Mouse (Mus musculus) lung, adult 10 weeks (tissue): ENCODE results near the gene Tmem95. TPM values are rescaled to one million over a fixed set of nuclear protein-coding genes. Genes with fewer than 3 reads are reported as not detected.

ENCODE experiments used
- polyA plus RNA-seq: library from polyadenylated mRNA; stranded (reverse); fragments of 350-450 nt; fragmentation: Illumina TruSeq; extraction: RNeasy Lipid Tissue Mini Kit (QIAGEN cat#74804); gene quantifications from one replicate; pipeline ENCODE4 v1.2.3, GENCODE M21; 2014; ENCODE audit warnings: low read depth, low replicate concordance; ENCODE audit not compliant: insufficient read depth

Gene Tmem95
- not detected for polyA plus RNA-seq

DNA sequence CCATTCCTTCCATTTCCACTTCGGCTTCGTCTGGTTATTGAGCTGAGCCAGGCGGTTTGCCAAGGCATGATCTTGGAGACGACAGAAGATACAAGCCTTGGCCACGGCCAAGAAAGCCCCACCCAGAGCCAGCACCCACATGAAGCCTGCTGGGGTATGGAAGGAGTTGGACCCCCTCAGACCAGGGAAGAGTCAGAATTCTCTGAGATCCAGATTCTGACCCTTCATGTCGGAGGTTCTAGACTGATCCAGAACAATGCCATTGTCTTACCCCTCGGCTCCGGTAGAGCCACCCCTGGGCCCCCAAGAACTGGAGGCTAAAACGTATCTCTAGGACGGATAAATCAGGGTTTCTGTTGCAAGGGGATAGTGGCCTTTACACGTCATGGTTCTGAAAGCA, at the start of gene Tmem95:
Gene Tmem95, minus strand, starts transcription at position 141 of the 400 bp plus-strand sequence.

DNA sequence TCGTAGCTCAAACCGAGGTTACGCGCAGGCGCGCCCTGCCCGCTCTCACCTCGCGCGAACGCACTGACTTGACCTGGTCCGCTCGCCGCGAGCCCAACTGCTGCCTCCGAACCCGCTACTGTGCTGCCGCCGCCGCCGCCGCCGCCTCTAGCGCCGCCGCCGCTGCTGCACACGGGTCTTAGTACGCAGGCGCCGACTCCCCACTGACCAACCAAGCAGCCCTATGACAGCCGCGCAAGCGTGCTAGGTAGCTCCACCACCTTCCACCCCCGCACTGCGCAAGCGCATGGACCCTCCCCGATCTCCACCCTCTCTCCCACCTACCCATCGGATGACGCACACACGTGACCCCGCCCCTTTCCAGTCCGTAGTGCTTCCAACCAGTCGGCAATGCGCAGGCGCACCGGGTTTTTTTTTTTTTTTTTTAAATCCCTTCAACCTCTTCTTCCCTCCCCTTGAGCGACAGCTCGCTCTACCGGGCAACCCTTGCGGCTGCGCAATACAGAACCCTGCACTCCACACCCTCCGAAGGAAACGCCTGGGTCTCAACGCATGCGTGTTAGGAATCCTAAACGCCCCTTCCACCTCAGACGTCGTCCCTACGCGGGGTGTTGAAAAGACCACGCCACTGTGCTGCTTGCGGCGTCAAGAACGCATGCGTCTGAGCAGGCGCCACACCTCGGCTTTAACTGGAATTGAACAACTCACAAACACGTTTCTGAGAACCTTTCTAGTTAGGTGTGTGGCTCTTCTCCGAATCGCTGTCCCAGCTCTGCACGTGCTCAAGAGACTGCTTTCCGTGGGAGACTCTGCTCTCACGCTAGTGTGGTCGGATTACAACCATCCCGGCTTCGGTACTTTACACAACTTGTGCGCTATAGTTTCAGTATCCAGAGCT, 43.5 kb upstream of the Tmem95 start, which contains the start of gene Eif5a:
Gene Eif5a, minus strand, starts transcription at position 845 of the 898 bp plus-strand sequence.

DNA sequence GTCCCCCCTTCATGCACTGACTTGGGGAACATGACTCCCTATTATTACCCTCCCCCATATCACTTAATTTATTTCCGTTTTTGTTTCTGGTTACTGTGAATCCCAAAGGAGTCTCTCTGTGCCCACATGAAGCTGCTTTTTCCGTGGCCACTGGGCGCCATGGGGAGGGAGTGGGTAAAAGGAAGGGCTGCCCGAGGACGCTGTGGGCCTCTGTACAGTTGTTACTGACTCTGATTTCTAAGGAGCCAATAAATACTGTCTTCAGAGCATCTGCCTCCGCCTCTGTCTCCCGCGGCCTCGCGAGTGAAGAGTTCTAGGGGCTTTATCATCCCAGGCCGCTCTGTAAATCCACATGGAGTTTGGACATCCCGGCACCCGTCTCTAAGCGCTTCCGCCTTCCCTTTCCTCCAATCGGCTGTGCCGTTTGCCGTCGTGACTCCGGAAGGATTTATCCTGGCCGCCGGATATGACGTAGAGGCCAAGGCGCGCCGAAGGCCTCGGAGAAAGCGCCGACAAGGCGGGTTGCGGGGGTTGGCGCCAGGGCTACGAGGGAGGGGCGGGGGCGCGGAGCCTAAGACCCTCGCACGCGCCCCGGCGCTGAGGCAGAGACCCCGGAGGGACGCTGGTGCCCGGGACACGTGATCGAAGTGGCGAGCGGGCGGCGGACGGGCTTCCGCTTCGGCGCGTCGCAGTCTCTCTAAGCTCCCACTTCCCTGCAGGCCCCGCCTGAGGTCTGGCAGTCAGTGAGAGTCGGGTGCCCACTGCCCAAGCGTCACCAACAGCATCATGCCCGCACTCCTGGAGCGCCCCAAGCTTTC, 35.9 kb upstream of the Tmem95 start, which contains the start of gene Gps2:
Gene Gps2, plus strand, starts transcription at position 335 of the 818 bp plus-strand sequence.

GRCm38 (mm10) chr11:69900471-69901405, 22.9 kb upstream of the Tmem95 start, which contains the start of the genes 2810408A11Rik and Neurl4:
TSS of gene 2810408A11Rik (minus strand) at chr11:69900987.
TSS of gene Neurl4 (plus strand) at chr11:69901072.

GRCm38 (mm10) chr11:69895291-69895690, 17.5 kb upstream of the Tmem95 start, which contains the start of gene Acap1:
TSS of gene Acap1 (minus strand) at chr11:69895539.

GRCm38 (mm10) chr11:69880853-69881603, 3.2 kb upstream of the Tmem95 start, which contains the start of gene Kctd11:
TSS of gene Kctd11 (minus strand) at chr11:69881406.

GRCm38 (mm10) chr11:69858113-69858998, 19.5 kb downstream of the Tmem95 start, which contains the start of gene Tnk1:
TSS of gene Tnk1 (minus strand) at chr11:69858730.

GRCm38 (mm10) chr11:69846198-69846680, 31.6 kb downstream of the Tmem95 start, which contains the start of gene Plscr3:
TSS of gene Plscr3 (plus strand) at chr11:69846376.

GRCm38 (mm10) chr11:69837952-69838713, 39.7 kb downstream of the Tmem95 start, which contains the start of gene Tmem256:
TSS of gene Tmem256 (plus strand) at chr11:69838514.

DNA sequence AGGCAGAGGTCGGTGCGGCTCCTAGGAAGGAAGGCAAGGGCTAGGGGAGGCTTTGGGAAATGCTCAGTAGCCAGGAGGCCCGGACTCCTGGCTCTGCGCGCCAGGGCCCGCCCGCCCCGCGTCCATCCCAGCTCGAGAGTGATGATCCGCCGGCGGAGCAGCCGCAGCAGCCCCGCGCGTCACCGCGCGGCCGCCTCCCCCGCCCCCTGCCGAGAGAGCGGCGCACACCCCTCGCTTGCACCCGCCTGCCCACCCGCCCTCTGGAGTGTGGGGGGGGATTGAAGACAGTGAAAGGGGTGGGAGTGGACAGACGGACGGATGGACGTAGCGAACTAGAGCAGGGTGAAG, 40.2 kb downstream of the Tmem95 start, which contains the start of gene Nlgn2:
Gene Nlgn2, minus strand, starts transcription at position 181 of the 348 bp plus-strand sequence.

Other genes starting within 250 kb of the Tmem95 start
- 39.7 TPM for gene Fxr2, start 245.0 kb downstream of the Tmem95 start, polyA plus RNA-seq
- gene Sox15, start 222.7 kb downstream of the Tmem95 start, polyA plus RNA-seq, result not detected
- 53.4 TPM for gene Mpdu1, start 215.4 kb downstream of the Tmem95 start, polyA plus RNA-seq
- gene Cd68, start 211.9 kb downstream of the Tmem95 start, polyA plus RNA-seq, result 44.2 TPM
- gene Eif4a1, start 205.6 kb downstream of the Tmem95 start, polyA plus RNA-seq, result 289 TPM
- gene Senp3, start 195.9 kb downstream of the Tmem95 start, polyA plus RNA-seq, result 47.0 TPM
- 23.3 TPM for gene Tnfsf13, start 192.2 kb downstream of the Tmem95 start, polyA plus RNA-seq
- 48.4 TPM for gene Tnfsf12, start 182.2 kb downstream of the Tmem95 start, polyA plus RNA-seq
- gene Tnfsfm13, start 181.9 kb downstream of the Tmem95 start, polyA plus RNA-seq, result 24.8 TPM
- 16.2 TPM for gene Polr2a, start 119.4 kb downstream of the Tmem95 start, polyA plus RNA-seq
- 0.85 TPM for gene Slc35g3, start 116.0 kb downstream of the Tmem95 start, polyA plus RNA-seq
- 25.6 TPM for gene Zbtb4, start 112.1 kb downstream of the Tmem95 start, polyA plus RNA-seq
- 10.1 TPM for gene Chrnb1, start 82.1 kb downstream of the Tmem95 start, polyA plus RNA-seq
- gene Fgf11, start 76.2 kb downstream of the Tmem95 start, polyA plus RNA-seq, result 3.4 TPM
- gene Tmem102, start 72.4 kb downstream of the Tmem95 start, polyA plus RNA-seq, result 4.9 TPM
- not detected for gene Gm39566, start 62.7 kb downstream of the Tmem95 start, polyA plus RNA-seq
- not detected for gene Spem2, start 59.6 kb downstream of the Tmem95 start, polyA plus RNA-seq
- gene Spem1, start 55.8 kb downstream of the Tmem95 start, polyA plus RNA-seq, result not detected
- 5.3 TPM for gene Nlgn2, start 40.2 kb downstream of the Tmem95 start, polyA plus RNA-seq
- gene Tmem256, start 39.5 kb downstream of the Tmem95 start, polyA plus RNA-seq, result 375 TPM
- gene Plscr3, start 31.6 kb downstream of the Tmem95 start, polyA plus RNA-seq, result 65.1 TPM
- gene Tnk1, start 19.3 kb downstream of the Tmem95 start, polyA plus RNA-seq, result 5.1 TPM
- 11.2 TPM for gene Kctd11, start 3.4 kb upstream of the Tmem95 start, polyA plus RNA-seq
- 9.7 TPM for gene Acap1, start 17.5 kb upstream of the Tmem95 start, polyA plus RNA-seq
- 0.77 TPM for gene 2810408A11Rik, start 23.0 kb upstream of the Tmem95 start, polyA plus RNA-seq
- 9.9 TPM for gene Neurl4, start 23.1 kb upstream of the Tmem95 start, polyA plus RNA-seq
- gene Gps2, start 35.9 kb upstream of the Tmem95 start, polyA plus RNA-seq, result 43.0 TPM
- 466 TPM for gene Eif5a, start 43.9 kb upstream of the Tmem95 start, polyA plus RNA-seq
- gene Ybx2, start 57.8 kb upstream of the Tmem95 start, polyA plus RNA-seq, result 1.3 TPM
- gene Slc2a4, start 70.2 kb upstream of the Tmem95 start, polyA plus RNA-seq, result 8.1 TPM
- 60.8 TPM for gene Cldn7, start 86.8 kb upstream of the Tmem95 start, polyA plus RNA-seq
- gene Ctdnep1, start 103.1 kb upstream of the Tmem95 start, polyA plus RNA-seq, result 86.4 TPM
- gene Elp5, start 104.5 kb upstream of the Tmem95 start, polyA plus RNA-seq, result 40.7 TPM
- 466 TPM for gene Gabarap, start 113.1 kb upstream of the Tmem95 start, polyA plus RNA-seq
- gene Phf23, start 117.8 kb upstream of the Tmem95 start, polyA plus RNA-seq, result 39.5 TPM
- gene Dvl2, start 122.6 kb upstream of the Tmem95 start, polyA plus RNA-seq, result 6.0 TPM
- gene Acadvl, start 137.4 kb upstream of the Tmem95 start, polyA plus RNA-seq, result 82.7 TPM
- gene Dlg4, start 138.9 kb upstream of the Tmem95 start, polyA plus RNA-seq, result 7.3 TPM
- gene Asgr1, start 176.1 kb upstream of the Tmem95 start, polyA plus RNA-seq, result 13.1 TPM
- 0.41 TPM for gene Asgr2, start 214.6 kb upstream of the Tmem95 start, polyA plus RNA-seq